Mouse (Mus musculus): Measurements from ENCODE around the gene Padi2.

- TF ChIP-seq CTCF (IDR thresholded peaks at IDR 0.05; ENCODE audit: borderline replicate concordance, insufficient read depth, low read length) (no peak), POLR2A (IDR thresholded peaks at IDR 0.05; ENCODE audit: low read depth, low read length) (no peak)
Measured at GRCm38 (mm10) chr4:140878655-140879054, 27.5 kb upstream of the Padi2 start.
